Comparison of ENCODE assay signal across 8 mouse cellular contexts in genomic region chr5:37716505-37717372, GRCm38 (mm10). TPM values are rescaled to one million over a fixed set of nuclear protein-coding genes. Genes with fewer than 3 reads are reported as not detected.
DNase-seq lines count a peak whose midpoint lies in the region; ATAC-seq and TF ChIP-seq lines count a peak whose summit lies in the region.

TSS of gene Stk32b (minus strand) at chr5:37717171.

- peak within 1 kb of the TSS; percentile 86 for H3K4me2 ChIP-seq in hindbrain, embryonic 12.5 days (replicated peaks)
- peak within 1 kb of the TSS; percentile 49 for H3K4me2 ChIP-seq in midbrain, embryonic 16.5 days (ENCODE audit: low read length)

- TF ChIP-seq CTCF in embryonic fibroblast, embryonic 13.5 days (IDR thresholded peaks at IDR 0.05; ENCODE audit: borderline replicate concordance, insufficient read depth, low read length) = no peak

- intact Hi-C loops in left cerebral cortex, postnatal 10 days (cut with DNase I) = loop anchor here (1.0 to 5.0 kb wide), 2 partner anchors 279 to 418 kb away; no protein-coding TSS in a partner anchor
- intact Hi-C loops in left cerebral cortex, postnatal 25 days (cut with DNase I) = loop anchor here (1.0 to 5.0 kb wide), 2 partner anchors 279 to 418 kb away; no protein-coding TSS in a partner anchor

- H3K9me3 ChIP-seq in hindbrain, embryonic 12.5 days (replicated peaks) = no peaks in the 10 kb centered on the region
- H3K9me3 ChIP-seq in midbrain, embryonic 16.5 days (replicated peaks; ENCODE audit: control insufficient read depth, low read length, poor library complexity, severe bottlenecking) = no peaks in the 10 kb centered on the region

- no peaks in the 10 kb centered on the region for H3K36me3 ChIP-seq in hindbrain, embryonic 12.5 days
- H3K36me3 ChIP-seq in midbrain, embryonic 16.5 days (ENCODE audit: control insufficient read depth, insufficient read depth, low read length) = peaks cover 5% of the 10 kb centered on the region; the same call in 1 of the 2 replicates

- peaks cover 34% of the 10 kb centered on the region for H3K27me3 ChIP-seq in hindbrain, embryonic 12.5 days
- peaks cover 4% of the 10 kb centered on the region for H3K27me3 ChIP-seq in midbrain, embryonic 16.5 days (ENCODE audit: control insufficient read depth, insufficient read depth, low read depth, low read length)

- peak within 1 kb of the TSS; percentile 9 for H3K4me3 ChIP-seq in embryonic fibroblast, embryonic 13.5 days (ENCODE audit: insufficient read depth, low read length)
- peak within 1 kb of the TSS; percentile 49 for H3K4me3 ChIP-seq in hindbrain, embryonic 12.5 days
- H3K4me3 ChIP-seq in midbrain, embryonic 16.5 days (ENCODE audit: low read depth, low read length) = peak within 1 kb of the TSS; percentile 65

- no peak within 1 kb of the TSS for H3K27ac ChIP-seq in embryonic fibroblast, embryonic 13.5 days (ENCODE audit: insufficient read depth, low read length)
- H3K27ac ChIP-seq in hindbrain, embryonic 12.5 days = peak within 1 kb of the TSS; percentile 82
- H3K27ac ChIP-seq in midbrain, embryonic 16.5 days (ENCODE audit: low read length) = peak within 1 kb of the TSS; percentile 83

- DNase-seq in left cerebral cortex, postnatal 10 days (ENCODE audit: extremely low spot score in 1 of 2, low spot score in 2 of 2) = peak; percentile 27 to 61
- DNase-seq in left cerebral cortex, adult 8-10 months (ENCODE audit: low spot score in 2 of 2) = no peak
- peak; percentile 18 to 36 for DNase-seq in left cerebral cortex, postnatal 25 days (ENCODE audit: low spot score in 2 of 2)
- DNase-seq in urinary bladder, adult 2 months (ENCODE audit: low spot score) = no peak

- peak; percentile 91 for ATAC-seq in hindbrain, embryonic 12.5 days (ENCODE audit: low FRiP score)
- ATAC-seq in midbrain, embryonic 16.5 days = peak; percentile 90
- no peak for ATAC-seq in megakaryocyte-erythroid progenitor cell, adult 5-6 weeks (replicated peaks; ENCODE audit: low FRiP score, low TSS enrichment, poor library complexity, severe bottlenecking)

- no peak for TF ChIP-seq POLR2A in embryonic fibroblast, embryonic 13.5 days (IDR thresholded peaks at IDR 0.05; ENCODE audit: low read depth, low read length)

- WGBS in hindbrain, embryonic 12.5 days = under 1% methylated on average over 40 of the region's 40 CpGs
- WGBS in midbrain, embryonic 16.5 days = under 1% methylated on average over 39 of the region's 40 CpGs

- H3K4me1 ChIP-seq in embryonic fibroblast, embryonic 13.5 days (ENCODE audit: control insufficient read depth, insufficient read depth, low read length) = no peaks in the 10 kb centered on the region
- peaks cover 19% of the 10 kb centered on the region for H3K4me1 ChIP-seq in hindbrain, embryonic 12.5 days
- peaks cover 23% of the 10 kb centered on the region for H3K4me1 ChIP-seq in midbrain, embryonic 16.5 days (ENCODE audit: control insufficient read depth, insufficient read depth, low read length)

- H3K9ac ChIP-seq in hindbrain, embryonic 12.5 days = peak within 1 kb of the TSS; percentile 75
- peak within 1 kb of the TSS; percentile 89 for H3K9ac ChIP-seq in midbrain, embryonic 16.5 days (ENCODE audit: low read depth, low read length)

RNA-seq across cellular contexts. Expression of gene Stk32b, which starts in this region (rescaled TPM):
- total RNA-seq in left cerebral cortex, postnatal 10 days (2021) = 1 to 10 TPM; 8.7 to 9.0 TPM
- total RNA-seq in left cerebral cortex, adult 8-10 months (2022) = 1 to 10 TPM; 1.5 to 2.6 (median 2.1) TPM
- polyA plus RNA-seq in embryonic fibroblast, embryonic 13.5 days (2011; ENCODE audit: insufficient read length, low read depth, missing spikeins) = 0.44 TPM in 1 of 2 replicates, not detected in the other
- 8.6 and 9.3 TPM in 2 replicates for polyA plus RNA-seq in hindbrain, embryonic 12.5 days (2016; fragmentation: Nextera tagmentation; extraction: Ambion mirVana)
- total RNA-seq in left cerebral cortex, postnatal 25 days (2021) = 1 to 10 TPM; 2.4 TPM
- polyA plus RNA-seq in midbrain, embryonic 16.5 days (2015; fragmentation: Nextera tagmentation; extraction: Ambion mirVana) = 29.6 and 34.7 TPM in 2 replicates
- total RNA-seq in megakaryocyte-erythroid progenitor cell, adult 5-6 weeks (2014; fragmentation: Nextera tagmentation) = not detected in 2 replicates
- not detected in 2 replicates for total RNA-seq in megakaryocyte-erythroid progenitor cell, adult 5-6 weeks (2017)
- 0.07 and 0.10 TPM in 2 replicates for polyA plus RNA-seq in urinary bladder, adult 2 months (2012; rRNA removed)

Comparison
In these comparisons a context has a peak if more than half of its experiments do, and no peak if none do; other contexts are left out.
1. DNase-seq: peak in left cerebral cortex, postnatal 10 days (2 of 2) and left cerebral cortex, postnatal 25 days (2 of 2); none in left cerebral cortex, adult 8-10 months (0 of 2) and urinary bladder, adult 2 months (single experiment).
2. H3K4me3 ChIP-seq: peak in every context shown above with its lines; median percentile 65 in midbrain, embryonic 16.5 days; 49 in hindbrain, embryonic 12.5 days; 9 in embryonic fibroblast, embryonic 13.5 days.